1 mouse cellular context compared by ENCODE assay signal in the genomic region with DNA sequence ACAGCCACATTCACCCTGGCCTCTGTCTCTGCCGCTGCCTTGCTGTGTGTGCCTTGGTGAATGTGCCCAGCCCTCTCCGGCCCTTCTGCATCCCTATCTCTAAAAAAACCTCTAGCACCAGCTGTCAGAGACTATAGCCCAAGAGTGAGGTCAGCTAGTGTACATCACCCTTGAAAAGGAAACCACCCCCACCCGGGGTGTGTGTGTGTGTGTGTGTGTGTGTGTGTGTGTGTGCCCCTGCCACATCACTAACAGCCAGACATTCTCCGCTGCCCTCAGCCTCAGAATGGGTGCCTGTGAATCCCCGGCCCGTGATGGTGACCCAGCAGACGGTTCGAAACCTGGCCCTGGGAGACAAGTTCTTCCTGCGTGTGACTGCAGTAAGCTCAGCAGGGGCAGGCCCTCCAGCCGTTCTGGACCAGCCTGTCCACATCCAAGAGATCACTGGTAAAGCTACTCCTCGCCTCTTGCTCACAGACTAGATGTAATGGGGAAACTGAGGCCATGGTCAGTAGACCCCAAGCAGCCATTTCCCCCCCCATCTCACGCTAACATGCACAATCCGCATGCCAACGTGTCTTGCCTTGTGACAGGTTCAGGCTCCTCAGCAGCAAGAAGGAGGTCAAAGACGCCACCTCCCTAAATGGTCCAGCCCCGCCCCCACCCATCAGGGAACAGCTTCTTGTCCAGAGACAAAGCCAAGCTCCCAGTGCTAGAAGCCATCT.
TF ChIP-seq lines count a peak whose summit lies in the region.

No protein-coding gene starts in this region.

TF ChIP-seq in CH12.LX, 34 proteins besides CTCF, POLR2A, EP300 and RAD21:
- TF ChIP-seq ZC3H11A (IDR thresholded peaks at IDR 0.05; ENCODE audit: low read depth, low read length) = no peak
- TF ChIP-seq RCOR1 (conservative IDR thresholded peaks at IDR 0.05; ENCODE audit: low read depth, low read length) = no peak
- no peak for TF ChIP-seq UBTF (IDR thresholded peaks at IDR 0.05; ENCODE audit: low read depth, low read length)
- no peak for TF ChIP-seq NELFE (IDR thresholded peaks at IDR 0.05; ENCODE audit: low read depth, low read length)
- no peak for TF ChIP-seq MYC (IDR thresholded peaks at IDR 0.05; ENCODE audit: low read depth, low read length)
- no peak for TF ChIP-seq CHD2 (IDR thresholded peaks at IDR 0.05; ENCODE audit: low read length)
- TF ChIP-seq E2F4 (IDR thresholded peaks at IDR 0.05; ENCODE audit: insufficient replicate concordance, low read depth, low read length) = no peak
- TF ChIP-seq IRF4 (IDR thresholded peaks at IDR 0.05; ENCODE audit: low read depth, low read length) = 0 out of 2 replicates have a peak, but pooled peaks have one; percentile 26
- peak; percentile 76 for TF ChIP-seq BHLHE40 (IDR thresholded peaks at IDR 0.05; ENCODE audit: low read depth, low read length)
- TF ChIP-seq ETS1 (conservative IDR thresholded peaks at IDR 0.05; ENCODE audit: low read depth, low read length) = peak; percentile 78
- no peak for TF ChIP-seq USF1 (IDR thresholded peaks at IDR 0.05; ENCODE audit: low read depth, low read length)
- TF ChIP-seq MAZ (IDR thresholded peaks at IDR 0.05; ENCODE audit: low read depth, low read length) = no peak
- TF ChIP-seq USF2 (conservative IDR thresholded peaks at IDR 0.05; ENCODE audit: low read depth, low read length) = no peak
- no peak for TF ChIP-seq SMC3 (IDR thresholded peaks at IDR 0.05; ENCODE audit: low read depth, low read length)
- TF ChIP-seq MAX (IDR thresholded peaks at IDR 0.05; ENCODE audit: low read length) = no peak
- TF ChIP-seq JUN (IDR thresholded peaks at IDR 0.05; ENCODE audit: insufficient read depth, low read depth, low read length) = no peak
- TF ChIP-seq POLR2AphosphoS2 (IDR thresholded peaks at IDR 0.05; ENCODE audit: low read depth, low read length) = no peak
- peak; percentile 31; the same call in 1 of the 2 replicates for TF ChIP-seq MXI1 (IDR thresholded peaks at IDR 0.05; ENCODE audit: low read depth, low read length)
- TF ChIP-seq CHD1 (IDR thresholded peaks at IDR 0.05; ENCODE audit: low read depth, low read length) = no peak; the same call in 1 of the 2 replicates
- TF ChIP-seq PAX5 (IDR thresholded peaks at IDR 0.05; ENCODE audit: low read length) = no peak
- TF ChIP-seq MEF2A (IDR thresholded peaks at IDR 0.05; ENCODE audit: borderline replicate concordance, low read depth, low read length) = peak; percentile 21; the same call in 1 of the 2 replicates
- peak; percentile 43; the same call in 1 of the 2 replicates for TF ChIP-seq ZNF384 (IDR thresholded peaks at IDR 0.05; ENCODE audit: low read depth, low read length)
- TF ChIP-seq SIN3A (IDR thresholded peaks at IDR 0.05; ENCODE audit: low read length) = no peak
- TF ChIP-seq ZMIZ1 (IDR thresholded peaks at IDR 0.05; ENCODE audit: low read depth, low read length) = no peak
- TF ChIP-seq TBP (conservative IDR thresholded peaks at IDR 0.05; ENCODE audit: low read depth, low read length) = no peak
- TF ChIP-seq MAFK (IDR thresholded peaks at IDR 0.05; ENCODE audit: insufficient replicate concordance, low read length) = no peak
- TF ChIP-seq GABPA (IDR thresholded peaks at IDR 0.05; ENCODE audit: insufficient replicate concordance, low read depth, low read length) = no peak
- TF ChIP-seq TCF12 (IDR thresholded peaks at IDR 0.05; ENCODE audit: low read depth, low read length) = peak; percentile 17; the same call in 1 of the 2 replicates
